Mouse (Mus musculus): ENCODE measurements around the gene Htr3b. TPM values are rescaled to one million over a fixed set of nuclear protein-coding genes. Genes with fewer than 3 reads are reported as not detected.

Gene Htr3b
- total RNA-seq, 2 experiments from 2014 or later = not detected

GRCm38 (mm10) chr9:48981827-48982226, 17.0 kb upstream of the Htr3b start:
- no peak overlapping the region for H3K4me3 ChIP-seq
- no peak for DNase-seq
- intact Hi-C loops (cut with DNase I) = loop anchor here (10.0 kb wide), 1 partner anchor 487 kb away; the partner anchor contains the start of genes Gm5617 and Rbm7
- TF ChIP-seq CTCF (IDR thresholded peaks at IDR 0.05) = no peak
- no peak overlapping the region for H3K27ac ChIP-seq

GRCm38 (mm10) chr9:48980781-48981180, 16.0 kb upstream of the Htr3b start:
- Histone ChIP-seq H3K27ac (no peak overlapping the region), H3K4me3 (no peak overlapping the region)
- intact Hi-C loops (cut with DNase I) = loop anchor here (10.0 kb wide), 1 partner anchor 486 kb away; the partner anchor contains the start of genes Gm5617 and Rbm7
- DNase-seq = no peak
- no peak for TF ChIP-seq CTCF (IDR thresholded peaks at IDR 0.05)

- Histone ChIP-seq H3K4me3 (no peak overlapping the region), H3K27ac (no peak overlapping the region)
- DNase-seq = no peak
- intact Hi-C loops (cut with DNase I) = loop anchor here (10.0 kb wide), 1 partner anchor 486 kb away; the partner anchor contains the start of genes Gm5617 and Rbm7
- TF ChIP-seq CTCF (IDR thresholded peaks at IDR 0.05) = no peak
Measured at GRCm38 (mm10) chr9:48980371-48980770, 15.6 kb upstream of the Htr3b start.

GRCm38 (mm10) chr9:48976661-48977355, 12.0 kb upstream of the Htr3b start:
- Histone ChIP-seq H3K27ac (no peak overlapping the region), H3K4me3 (no peak overlapping the region)
- no peak for TF ChIP-seq CTCF (IDR thresholded peaks at IDR 0.05)
- intact Hi-C loops (cut with DNase I) = no loop called here
- no peak for DNase-seq

- TF ChIP-seq CTCF (IDR thresholded peaks at IDR 0.05) = peak; percentile 78
- intact Hi-C loops (cut with DNase I) = loop anchor here (2.0 kb wide), 2 partner anchors 80 to 328 kb away; no protein-coding TSS in a partner anchor
- Histone ChIP-seq H3K4me3 (no peak overlapping the region), H3K27ac (no peak overlapping the region)
- peak; percentile 27 for DNase-seq
Measured at GRCm38 (mm10) chr9:48972494-48972893, 7.7 kb upstream of the Htr3b start.

- DNase-seq = no peak
- no peak for TF ChIP-seq CTCF (IDR thresholded peaks at IDR 0.05)
- intact Hi-C loops (cut with DNase I) = no loop called here
- H3K27ac ChIP-seq = no peak overlapping the region
- H3K4me3 ChIP-seq = no peak overlapping the region
Measured at GRCm38 (mm10) chr9:48962131-48962530, 2.7 kb downstream of the Htr3b start.

- intact Hi-C loops (cut with DNase I) = no loop called here
Measured at GRCm38 (mm10) chr9:48961314-48961713, 3.5 kb downstream of the Htr3b start.

GRCm38 (mm10) chr9:48947565-48947964, 17.2 kb downstream of the Htr3b start:
- no peak overlapping the region for H3K4me3 ChIP-seq
- DNase-seq = no peak
- no peak overlapping the region for H3K27ac ChIP-seq
- no peak for TF ChIP-seq CTCF (IDR thresholded peaks at IDR 0.05)
- intact Hi-C loops (cut with DNase I) = no loop called here

More at GRCm38 (mm10) chr9:48961314-48961713, 3.5 kb downstream of the Htr3b start:
- TF ChIP-seq CTCF (IDR thresholded peaks at IDR 0.05) = no peak
- Histone ChIP-seq H3K4me3 (no peak overlapping the region), H3K27ac (no peak overlapping the region)
- DNase-seq = no peak

- no peak for DNase-seq
- intact Hi-C loops (cut with DNase I) = no loop called here
- no peak for TF ChIP-seq CTCF (IDR thresholded peaks at IDR 0.05)
- Histone ChIP-seq H3K4me3 (no peak overlapping the region), H3K27ac (no peak overlapping the region)
Measured at GRCm38 (mm10) chr9:48942349-48942748, 22.4 kb downstream of the Htr3b start.

- H3K27ac ChIP-seq = no peak overlapping the region
- no peak for DNase-seq
- TF ChIP-seq CTCF (IDR thresholded peaks at IDR 0.05) = no peak
Measured at GRCm38 (mm10) chr9:48929436-48929835, 35.4 kb downstream of the Htr3b start.

GRCm38 (mm10) chr9:48928781-48929180, 36.0 kb downstream of the Htr3b start:
- no peak for DNase-seq
- TF ChIP-seq CTCF (IDR thresholded peaks at IDR 0.05) = no peak
- H3K4me3 ChIP-seq = no peak overlapping the region
- intact Hi-C loops (cut with DNase I) = no loop called here
- H3K27ac ChIP-seq = no peak overlapping the region

More at GRCm38 (mm10) chr9:48929436-48929835, 35.4 kb downstream of the Htr3b start:
- intact Hi-C loops (cut with DNase I) = no loop called here
- no peak overlapping the region for H3K4me3 ChIP-seq

- H3K4me3 ChIP-seq = no peak overlapping the region
- no peak for DNase-seq
- intact Hi-C loops (cut with DNase I) = no loop called here
- no peak for TF ChIP-seq CTCF (IDR thresholded peaks at IDR 0.05)
- no peak overlapping the region for H3K27ac ChIP-seq
Measured at GRCm38 (mm10) chr9:48916011-48916788, 48.6 kb downstream of the Htr3b start.

- H3K4me3 ChIP-seq = no peak within 1 kb of the TSS
- H3K27ac ChIP-seq = no peak within 1 kb of the TSS
- DNase-seq = peak; percentile 72
- intact Hi-C loops (cut with DNase I) = no loop called here
- no peak for TF ChIP-seq CTCF (IDR thresholded peaks at IDR 0.05)
Measured at GRCm38 (mm10) chr9:48910885-48911537, 53.8 kb downstream of the Htr3b start, which contains the start of gene Htr3a. Gene Htr3a (minus strand): TSS chr9:48911099.
